Mouse (Mus musculus) embryonic fibroblast, embryonic 13.5 days (primary cell): ENCODE results near the gene Nr6a1. TPM values are rescaled to one million over a fixed set of nuclear protein-coding genes. Genes with fewer than 3 reads are reported as not detected.
A peak's percentile ranks its signal among the peaks of the same experiment; 100 is the strongest.

Experiments used
- H3K27ac ChIP-seq: 2 replicates; pipeline ENCODE4 v1.5.1; 2012; ENCODE audit warnings: low read length, control low read depth, inconsistent platforms; ENCODE audit not compliant: insufficient read depth
- H3K4me1 ChIP-seq: 2 replicates; pipeline ENCODE4 v1.6.1; 2011; ENCODE audit warnings: low read length; ENCODE audit not compliant: control insufficient read depth, insufficient read depth
- H3K4me3 ChIP-seq: 2 replicates; pipeline ENCODE4 v1.5.1; 2011; ENCODE audit warnings: mild to moderate bottlenecking, control low read depth, low read length; ENCODE audit not compliant: insufficient read depth
- CTCF ChIP-seq: IDR thresholded peaks from 2 replicates; pipeline ENCODE4 v1.5.1; 2011; ENCODE audit warnings: mild to moderate bottlenecking, control low read depth, low read length, moderate library complexity, borderline replicate concordance; ENCODE audit not compliant: insufficient read depth
- POLR2A ChIP-seq: IDR thresholded peaks from 2 replicates; pipeline ENCODE4 v1.6.1; 2011; ENCODE audit warnings: low read depth, mild to moderate bottlenecking, control low read depth, low read length, moderate library complexity
- polyA plus RNA-seq: library from polyadenylated mRNA; stranded (reverse); fragments of >200 nt; gene quantifications from 2 replicates; pipeline ENCODE4 v1.2.4, GENCODE M21; 2011; ENCODE audit warnings: low read depth; ENCODE audit not compliant: missing spikeins, insufficient read length

Gene Nr6a1
- polyA plus RNA-seq, 1 experiment, result 4.3 TPM

DNA sequence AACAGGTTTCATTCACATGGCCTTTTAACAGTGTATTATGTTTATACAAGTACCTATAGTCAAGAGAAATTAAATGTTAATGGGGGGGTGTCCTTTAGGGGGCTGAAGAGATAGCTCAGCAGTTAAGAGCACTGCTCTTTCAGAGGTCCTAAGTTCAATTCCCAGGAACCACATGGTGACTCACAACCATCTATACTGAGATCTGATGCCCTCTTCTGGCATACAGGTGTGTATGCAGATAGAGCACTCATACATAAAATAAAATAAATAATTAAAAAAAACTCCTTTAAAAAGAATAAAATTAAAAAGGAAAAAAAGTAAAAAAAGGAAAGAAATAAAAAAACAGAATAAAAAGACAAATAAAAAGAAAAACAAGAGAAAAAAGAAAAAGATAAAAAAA lies 95.5 kb downstream of the Nr6a1 start:
- Histone ChIP-seq H3K27ac (no peak overlapping the region), H3K4me3 (no peak overlapping the region), H3K4me1 (no peaks in the 10 kb centered on the region; the same call in 1 of the 2 replicates)
- TF ChIP-seq CTCF, result no peak
- no peak for TF ChIP-seq POLR2A

DNA sequence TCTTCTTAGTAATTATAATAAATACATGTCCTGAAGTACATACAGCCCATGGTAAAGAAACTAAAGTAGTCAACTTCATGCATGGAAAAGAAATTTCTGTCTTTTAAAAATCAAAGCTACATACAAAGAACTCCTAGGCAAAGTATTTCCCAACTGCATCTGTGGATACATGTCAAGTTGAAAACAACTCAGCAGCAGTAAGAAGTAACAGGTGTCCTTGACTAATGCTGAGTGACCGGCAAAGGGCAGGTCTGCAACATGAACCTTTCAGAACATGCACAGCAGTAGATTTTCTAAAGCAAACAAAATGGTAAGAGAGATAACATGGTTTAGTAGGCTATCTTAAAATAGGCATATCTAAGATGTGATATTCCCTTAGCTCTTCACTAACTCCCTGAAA lies 98.0 kb downstream of the Nr6a1 start:
- Histone ChIP-seq H3K27ac (no peak overlapping the region), H3K4me3 (no peak overlapping the region), H3K4me1 (no peaks in the 10 kb centered on the region; the same call in 1 of the 2 replicates)
- TF ChIP-seq CTCF, result no peak
- no peak for TF ChIP-seq POLR2A

DNA sequence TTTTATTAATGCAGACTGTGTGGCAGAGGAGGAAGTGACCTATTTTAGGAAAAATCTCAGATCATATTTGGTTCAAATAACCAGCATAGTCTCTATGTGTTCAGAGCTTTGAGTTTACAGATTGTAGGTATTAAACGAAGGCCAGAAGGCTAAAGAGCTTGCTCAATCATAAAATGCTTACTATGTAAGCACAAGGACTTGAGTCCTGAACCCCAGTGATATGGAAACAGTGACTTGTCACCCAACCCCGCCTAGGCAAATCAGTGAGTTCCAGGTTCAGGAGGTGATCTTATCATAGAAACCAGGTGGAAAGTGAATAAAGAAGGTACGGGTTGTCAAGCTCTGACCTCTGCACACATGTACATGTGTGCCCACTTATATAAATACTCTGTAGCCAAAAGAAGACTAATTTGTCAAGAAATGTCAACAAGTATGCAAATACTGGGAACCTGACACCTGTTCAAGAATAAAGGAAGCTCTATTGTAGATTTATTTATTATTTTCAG lies 99.6 kb downstream of the Nr6a1 start:
- Histone ChIP-seq H3K4me3 (no peak overlapping the region), H3K4me1 (no peaks in the 10 kb centered on the region; the same call in 1 of the 2 replicates), H3K27ac (no peak overlapping the region)
- TF ChIP-seq CTCF, result no peak
- no peak for TF ChIP-seq POLR2A

DNA sequence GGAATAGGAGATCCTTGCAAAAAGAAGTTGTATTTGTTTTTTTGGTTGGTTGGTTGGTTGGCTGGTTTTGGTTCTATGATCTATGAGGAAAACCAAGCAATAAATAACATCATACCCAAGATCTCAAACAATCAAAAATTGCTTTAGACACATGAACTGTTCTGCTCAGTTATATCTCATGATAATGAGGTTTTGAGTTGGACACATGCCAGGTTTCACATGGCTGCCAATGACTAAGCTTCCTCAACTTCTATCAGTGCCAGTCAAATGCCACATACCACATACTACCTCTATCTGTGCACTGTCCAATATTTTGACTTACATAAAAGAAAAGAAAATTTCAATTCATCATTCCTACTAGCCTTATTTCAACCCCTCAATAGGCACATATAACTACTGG lies 101.3 kb downstream of the Nr6a1 start:
- no peak overlapping the region for H3K27ac ChIP-seq
- no peak overlapping the region for H3K4me3 ChIP-seq
- no peaks in the 10 kb centered on the region; the same call in 1 of the 2 replicates for H3K4me1 ChIP-seq
- TF ChIP-seq POLR2A, result no peak
- TF ChIP-seq CTCF, result no peak

DNA sequence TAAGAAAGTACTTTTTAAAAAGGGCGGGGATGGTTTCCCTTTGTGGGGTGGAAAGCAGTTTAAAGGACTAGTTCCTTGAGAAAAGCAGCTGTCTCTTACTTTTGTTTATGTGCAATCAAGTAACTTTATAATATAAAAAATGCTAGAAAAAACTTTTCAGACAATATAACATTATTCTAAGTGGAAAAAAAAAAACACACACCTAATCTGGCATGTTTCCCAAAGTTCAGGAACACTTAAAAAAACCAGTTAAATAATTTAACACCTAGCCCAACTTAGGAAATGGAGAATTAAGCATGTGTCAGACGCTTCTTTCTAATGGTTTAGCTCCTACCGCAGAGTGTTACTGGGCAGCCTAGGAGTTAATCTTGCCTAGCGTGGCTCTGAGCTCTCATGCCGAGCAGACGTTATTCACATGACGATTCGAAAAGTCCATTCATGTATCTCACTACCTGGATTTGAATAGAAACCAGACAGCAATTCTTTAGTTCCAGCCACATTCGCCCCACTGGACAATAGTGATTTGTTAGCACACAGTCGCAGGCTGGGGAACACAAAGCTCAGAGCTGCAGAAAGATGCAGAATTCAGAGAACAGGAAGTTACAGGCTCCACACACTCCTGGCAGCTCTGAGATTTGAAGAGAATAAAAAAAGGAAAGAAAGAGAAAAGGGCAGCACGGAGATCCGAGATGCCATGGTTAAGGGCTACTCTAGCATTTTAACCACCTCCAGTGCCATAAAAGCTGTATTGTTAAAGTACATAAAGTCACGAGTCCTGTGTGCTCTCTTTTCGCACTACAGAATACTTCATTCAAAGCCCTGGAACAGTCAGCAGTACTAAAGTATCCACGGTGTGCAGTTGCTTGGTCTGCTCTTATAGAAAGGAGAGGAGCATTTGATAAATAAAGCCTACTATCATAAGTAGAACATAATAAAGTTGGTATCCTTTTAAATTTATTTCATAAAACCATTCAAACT lies 102.4 kb downstream of the Nr6a1 start:
- H3K27ac ChIP-seq, result peak overlapping the region; percentile 84
- no peak for TF ChIP-seq CTCF
- TF ChIP-seq POLR2A, result peak; percentile 34
- H3K4me1 ChIP-seq, result no peaks in the 10 kb centered on the region; the same call in 1 of the 2 replicates
- H3K4me3 ChIP-seq, result peak overlapping the region; percentile 66

DNA sequence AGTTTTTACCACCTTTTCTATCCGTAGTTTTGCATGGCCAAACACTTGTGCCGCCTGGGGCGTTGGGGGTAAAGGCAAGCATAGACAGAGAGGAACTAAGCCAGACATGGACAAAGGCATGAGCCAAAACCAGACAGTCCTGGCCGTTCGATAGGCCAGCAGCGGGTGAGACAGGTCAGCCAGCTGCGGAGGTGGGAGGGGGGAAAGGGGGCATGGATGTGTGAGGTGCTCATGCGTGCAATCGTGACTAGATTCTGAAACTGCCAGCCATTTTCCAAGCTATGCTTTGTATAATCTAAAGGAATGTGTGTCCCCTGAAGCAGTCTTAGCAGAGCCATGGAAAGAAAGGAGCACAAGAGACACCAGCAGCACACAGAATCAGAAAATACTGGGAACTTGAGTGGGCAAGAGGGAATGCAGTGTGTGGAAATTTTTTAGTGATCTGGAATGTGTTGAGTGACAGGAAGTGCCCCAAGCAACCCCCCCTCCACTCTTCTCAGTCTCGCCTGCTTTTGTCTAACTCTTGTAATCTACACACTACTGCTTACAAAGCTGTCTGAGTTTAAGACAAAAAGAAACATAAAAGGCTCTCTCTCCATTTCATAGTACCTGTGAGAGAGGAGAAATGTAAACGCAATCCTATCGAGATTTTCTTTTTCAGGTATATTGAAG lies 103.4 kb downstream of the Nr6a1 start:
- Histone ChIP-seq H3K4me1 (no peaks in the 10 kb centered on the region; the same call in 1 of the 2 replicates), H3K4me3 (peak overlapping the region; percentile 70), H3K27ac (peak overlapping the region; percentile 95)
- TF ChIP-seq CTCF, result no peak
- TF ChIP-seq POLR2A, result peak; percentile 57

DNA sequence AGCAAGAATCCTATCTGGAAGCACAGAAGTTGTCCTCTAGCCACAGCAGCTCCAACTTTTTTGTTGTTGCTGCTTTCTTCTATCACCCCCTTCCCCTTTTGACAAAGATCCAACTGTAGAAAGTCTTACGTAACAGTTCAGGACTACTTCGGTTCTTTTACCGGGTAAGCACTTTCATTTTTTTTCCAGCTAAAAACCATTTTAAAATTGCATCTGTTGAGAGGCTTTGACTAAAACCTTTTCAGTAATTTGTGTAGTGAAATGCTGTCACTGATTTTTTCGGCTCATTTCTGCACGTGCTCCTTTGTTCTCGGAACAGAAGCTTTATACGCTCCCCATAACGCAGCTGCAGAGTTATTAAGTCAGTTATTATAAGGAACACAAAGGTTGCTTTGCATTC lies 104.1 kb downstream of the Nr6a1 start:
- Histone ChIP-seq H3K4me3 (peak overlapping the region; percentile 70), H3K27ac (peak overlapping the region; percentile 95), H3K4me1 (no peaks in the 10 kb centered on the region; the same call in 1 of the 2 replicates)
- TF ChIP-seq POLR2A, result no peak
- TF ChIP-seq CTCF, result no peak

DNA sequence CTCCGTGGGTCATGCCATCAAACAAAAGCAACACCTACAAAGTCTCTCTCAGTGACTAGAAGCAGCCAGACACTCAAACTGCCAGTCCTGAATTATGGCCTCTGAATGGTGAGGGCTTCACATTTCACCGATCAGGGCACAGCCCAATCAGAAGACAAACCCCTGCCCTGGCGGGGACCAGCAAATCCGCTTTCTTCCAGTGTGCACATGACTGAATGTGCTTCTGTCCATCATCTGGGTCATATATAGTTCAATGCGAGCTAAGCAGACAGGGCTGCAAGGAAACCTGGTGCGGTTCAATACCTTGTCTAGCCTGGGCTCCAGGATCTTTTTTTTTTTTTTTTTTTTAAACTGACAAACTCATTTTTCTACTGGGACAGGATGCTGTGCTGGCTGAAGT lies 104.5 kb downstream of the Nr6a1 start:
- TF ChIP-seq POLR2A (peak; percentile 78), CTCF (no peak)
- H3K4me1 ChIP-seq, result no peaks in the 10 kb centered on the region; the same call in 1 of the 2 replicates
- peak overlapping the region; percentile 70 for H3K4me3 ChIP-seq
- H3K27ac ChIP-seq, result peak overlapping the region; percentile 95

DNA sequence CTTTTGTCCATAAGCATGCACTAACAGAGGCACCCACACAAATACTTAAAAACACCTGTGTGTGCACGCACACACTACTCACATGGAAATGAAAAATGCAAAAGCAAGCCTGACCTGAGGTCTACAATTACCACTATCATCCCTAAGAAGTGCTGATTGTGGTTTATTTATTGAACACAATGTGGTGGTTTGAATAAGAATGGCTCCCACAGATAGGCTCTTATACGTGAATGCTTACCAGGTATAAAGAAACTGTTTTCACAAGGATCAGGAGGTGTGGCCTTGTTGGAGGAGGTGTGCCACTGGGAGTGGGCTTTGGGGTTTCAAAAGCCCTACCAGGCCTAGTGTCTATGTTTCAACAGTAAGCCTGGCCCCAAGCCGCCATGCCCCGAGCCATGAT lies 110.0 kb downstream of the Nr6a1 start:
- no peak for TF ChIP-seq CTCF
- no peak for TF ChIP-seq POLR2A
- Histone ChIP-seq H3K4me3 (no peak overlapping the region), H3K4me1 (no peaks in the 10 kb centered on the region), H3K27ac (no peak overlapping the region)
